Mouse (Mus musculus) small intestine, adult 2 months (tissue): ENCODE data around the gene Scarb1. TPM values are rescaled to one million over a fixed set of nuclear protein-coding genes. Genes with fewer than 3 reads are reported as not detected.

Source experiments
- H3K27ac ChIP-seq: fragments of 200-500 bp; 2 replicates; pipeline ENCODE4 v1.5.1; 2012; ENCODE audit warnings: low read depth, low read length, control low read depth, inconsistent platforms; ENCODE audit not compliant: insufficient read depth
- H3K27me3 ChIP-seq: fragments of 200-500 bp; 2 replicates; pipeline ENCODE4 v1.6.1; 2012; ENCODE audit warnings: mild to moderate bottlenecking, moderate library complexity, low read length, inconsistent platforms; ENCODE audit not compliant: control insufficient read depth, insufficient read depth
- H3K36me3 ChIP-seq: fragments of 200-500 bp; 2 replicates; pipeline ENCODE4 v1.6.1; 2012; ENCODE audit warnings: mild to moderate bottlenecking, low read length, control low read depth, inconsistent platforms; ENCODE audit not compliant: control insufficient read depth, insufficient read depth
- H3K4me1 ChIP-seq: fragments of 200-500 bp; 2 replicates; pipeline ENCODE4 v1.6.1; 2012; ENCODE audit warnings: low read length, inconsistent platforms, mixed read lengths; ENCODE audit not compliant: control insufficient read depth, insufficient read depth, insufficient read length
- H3K4me3 ChIP-seq: fragments of 200-500 bp; 2 replicates; pipeline ENCODE4 v1.5.1; 2012; ENCODE audit warnings: low read depth, mild to moderate bottlenecking, control low read depth, inconsistent platforms, low read length, moderate library complexity
- CTCF ChIP-seq: fragments of 200-500 bp; IDR thresholded peaks from 2 replicates; pipeline ENCODE4 v1.5.1; 2012; ENCODE audit warnings: low read depth, mild to moderate bottlenecking, control low read depth, inconsistent platforms, low read length, moderate library complexity, mixed read lengths; ENCODE audit not compliant: insufficient replicate concordance, insufficient read length; ENCODE audit errors: extremely low read depth
- POLR2A ChIP-seq: fragments of 200-500 bp; IDR thresholded peaks from 2 replicates; pipeline ENCODE4 v1.6.1; 2012; ENCODE audit warnings: low read depth, mild to moderate bottlenecking, control low read depth, inconsistent platforms, low read length, moderate library complexity
- WGBS: fragments of 180-500 bp; shearing (Covaris S2); methylation state at CpG from one replicate; pipeline ENCODE4 v1.1.7; 2018; 5-methylcytosine and 5-hydroxymethylcytosine counted together
- polyA plus RNA-seq: library from polyadenylated mRNA; depleted of rRNA; stranded (reverse); fragments of >200 nt; gene quantifications from 2 replicates; pipeline ENCODE4 v1.2.3, GENCODE M21; 2012

The Scarb1 gene
- polyA plus RNA-seq, 1 experiment: 19.4 TPM

GRCm38 (mm10) chr5:125351057-125351456, 10.2 kb upstream of the Scarb1 start:
- Histone ChIP-seq H3K36me3 (no peaks in the 10 kb centered on the region), H3K27ac (no peak overlapping the region), H3K4me3 (no peak overlapping the region), H3K4me1 (peaks cover 9% of the 10 kb centered on the region; the same call in 1 of the 2 replicates), H3K27me3 (0 out of 2 replicates have a peak, but pooled peaks cover 3% of the 10 kb centered on the region)
- WGBS: 82% methylated on average over 8 of the region's 8 CpGs
- TF ChIP-seq CTCF (no peak), POLR2A (no peak)

- 81% methylated on average over 3 of the region's 3 CpGs for WGBS
Observed at GRCm38 (mm10) chr5:125349391-125349790, 8.5 kb upstream of the Scarb1 start.

DNA sequence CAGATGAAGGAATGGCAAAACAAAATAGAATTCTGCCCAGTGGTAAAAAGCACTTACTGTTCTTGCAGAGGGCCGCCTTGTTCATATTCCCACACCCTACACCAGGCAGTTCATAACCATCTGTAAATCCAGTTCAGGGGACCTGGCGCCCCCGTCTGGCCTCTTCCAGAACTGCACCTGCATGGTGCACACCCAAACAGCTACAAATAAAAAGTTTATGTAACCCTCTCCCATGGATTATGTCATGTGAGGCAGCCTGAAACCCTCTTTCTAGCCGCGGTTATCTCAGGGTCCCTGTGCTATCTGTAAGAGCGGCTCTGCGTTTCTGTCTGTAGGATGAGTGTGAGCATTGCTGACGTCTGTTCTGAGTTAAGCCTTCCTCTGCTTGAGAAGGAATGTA, 7.6 kb upstream of the Scarb1 start:
- WGBS: 38% methylated on average over 8 of the region's 8 CpGs

More at GRCm38 (mm10) chr5:125349391-125349790, 8.5 kb upstream of the Scarb1 start:
- H3K36me3 ChIP-seq: no peaks in the 10 kb centered on the region
- TF ChIP-seq CTCF: no peak
- no peak for TF ChIP-seq POLR2A
- H3K4me1 ChIP-seq: peaks cover 9% of the 10 kb centered on the region; the same call in 1 of the 2 replicates
- H3K27me3 ChIP-seq: 0 out of 2 replicates have a peak, but pooled peaks cover 3% of the 10 kb centered on the region
- no peak overlapping the region for H3K4me3 ChIP-seq
- no peak overlapping the region for H3K27ac ChIP-seq

DNA sequence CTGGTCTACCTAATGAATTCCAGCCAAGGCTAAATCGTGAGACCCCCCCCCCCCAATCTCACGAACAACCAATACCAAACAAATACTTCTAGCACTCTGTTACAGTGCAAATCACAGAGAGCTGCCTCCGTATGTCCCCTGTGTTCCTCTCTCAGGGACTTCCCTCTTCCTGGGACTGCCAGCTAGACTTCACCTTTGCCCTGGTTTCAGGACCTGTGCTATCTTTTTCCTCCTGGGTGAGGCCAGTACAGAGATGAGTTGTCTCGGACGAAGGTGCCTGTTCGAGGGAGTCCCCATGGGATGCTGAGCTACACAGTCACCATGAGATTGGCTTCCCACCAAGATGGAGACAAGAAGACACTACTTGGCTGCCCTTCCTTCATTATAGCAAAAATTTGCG, 7.2 kb upstream of the Scarb1 start:
- H3K27me3 ChIP-seq: peaks cover 3% of the 10 kb centered on the region; the same call in 1 of the 2 replicates
- peaks cover 9% of the 10 kb centered on the region; the same call in 1 of the 2 replicates for H3K4me1 ChIP-seq
- 33% methylated on average over 7 of the region's 7 CpGs for WGBS
- no peak overlapping the region for H3K4me3 ChIP-seq
- H3K27ac ChIP-seq: no peak overlapping the region
- TF ChIP-seq CTCF (no peak), POLR2A (no peak)
- H3K36me3 ChIP-seq: no peaks in the 10 kb centered on the region

More for the DNA sequence above, 7.6 kb upstream of the Scarb1 start:
- H3K4me1 ChIP-seq: peaks cover 9% of the 10 kb centered on the region; the same call in 1 of the 2 replicates
- TF ChIP-seq POLR2A: no peak
- peak; percentile 72; the same call in 1 of the 2 replicates for TF ChIP-seq CTCF
- H3K27ac ChIP-seq: no peak overlapping the region
- H3K4me3 ChIP-seq: no peak overlapping the region
- no peaks in the 10 kb centered on the region for H3K36me3 ChIP-seq
- H3K27me3 ChIP-seq: peaks cover 3% of the 10 kb centered on the region; the same call in 1 of the 2 replicates

- TF ChIP-seq POLR2A: no peak
- TF ChIP-seq CTCF: no peak
- 92% methylated on average over 6 of the region's 6 CpGs for WGBS
- H3K27ac ChIP-seq: no peak overlapping the region
- no peak overlapping the region for H3K4me3 ChIP-seq
- H3K27me3 ChIP-seq: peaks cover 21% of the 10 kb centered on the region
- peaks cover 20% of the 10 kb centered on the region for H3K4me1 ChIP-seq
- no peaks in the 10 kb centered on the region for H3K36me3 ChIP-seq
Observed at GRCm38 (mm10) chr5:125344296-125344695, 3.4 kb upstream of the Scarb1 start.

GRCm38 (mm10) chr5:125341459-125342090, 681 bp upstream of the Scarb1 start:
- Histone ChIP-seq H3K4me1 (peaks cover 11% of the 10 kb centered on the region), H3K27ac (no peak overlapping the region), H3K27me3 (peaks cover 19% of the 10 kb centered on the region), H3K36me3 (no peaks in the 10 kb centered on the region), H3K4me3 (peak overlapping the region; percentile 82; the same call in 1 of the 2 replicates)
- TF ChIP-seq POLR2A (no peak), CTCF (no peak)
- WGBS: 46% methylated on average over 14 of the region's 14 CpGs

- H3K27ac ChIP-seq: peak overlapping the region; percentile 9
- no peaks in the 10 kb centered on the region for H3K36me3 ChIP-seq
- no peak for TF ChIP-seq POLR2A
- no peak for TF ChIP-seq CTCF
- 11% methylated on average over 25 of the region's 25 CpGs for WGBS
- H3K4me3 ChIP-seq: peak overlapping the region; percentile 82
- peaks cover 19% of the 10 kb centered on the region for H3K27me3 ChIP-seq
- H3K4me1 ChIP-seq: peaks cover 11% of the 10 kb centered on the region
Observed at GRCm38 (mm10) chr5:125339851-125340531, 903 bp downstream of the Scarb1 start.
